Mouse (Mus musculus): Measurements from ENCODE around the gene BC107364. TPM values are rescaled to one million over a fixed set of nuclear protein-coding genes. Genes with fewer than 3 reads are reported as not detected.
"Not testable (repeated sequence)": the region's sequence is repeated elsewhere in the genome, so short reads cannot be mapped to it uniquely, and the experiment has no call there.

BC107364 gene
- not detected for total RNA-seq (2022)

GRCm38 (mm10) chr3:96452262-96452661 is at the start of gene BC107364:
TSS of gene BC107364 (minus strand) at chr3:96452306.
- DNase-seq (ENCODE audit: low spot score), result not testable (repeated sequence)

GRCm38 (mm10) chr3:96501391-96502115 is 49.4 kb upstream of the BC107364 start:
- peak; percentile 92 for DNase-seq (ENCODE audit: low spot score)

- peak; percentile 96 for DNase-seq (ENCODE audit: low spot score)
Measured at GRCm38 (mm10) chr3:96500691-96501265, 48.7 kb upstream of the BC107364 start.

- peak; percentile 98 for DNase-seq (ENCODE audit: low spot score)
Measured at GRCm38 (mm10) chr3:96500289-96500621, 48.1 kb upstream of the BC107364 start.

- peak; percentile 89 for DNase-seq (ENCODE audit: low spot score)
Measured at GRCm38 (mm10) chr3:96499481-96500288, 47.6 kb upstream of the BC107364 start.

GRCm38 (mm10) chr3:96498476-96499245 is 46.6 kb upstream of the BC107364 start:
- DNase-seq (ENCODE audit: low spot score), result no peak

GRCm38 (mm10) chr3:96497451-96498028 is 45.4 kb upstream of the BC107364 start:
- peak; percentile 86 for DNase-seq (ENCODE audit: low spot score)

- DNase-seq (ENCODE audit: low spot score), result not testable (repeated sequence)
Measured at GRCm38 (mm10) chr3:96496620-96497275, 44.6 kb upstream of the BC107364 start.

GRCm38 (mm10) chr3:96496216-96496615 is 44.1 kb upstream of the BC107364 start:
- no peak for DNase-seq (ENCODE audit: low spot score)

GRCm38 (mm10) chr3:96495490-96496210 is 43.5 kb upstream of the BC107364 start:
- DNase-seq (ENCODE audit: low spot score), result no peak

GRCm38 (mm10) chr3:96494912-96495311 is 42.8 kb upstream of the BC107364 start:
- no peak for DNase-seq (ENCODE audit: low spot score)

GRCm38 (mm10) chr3:96494456-96494855 is 42.4 kb upstream of the BC107364 start:
- not testable (repeated sequence) for DNase-seq (ENCODE audit: low spot score)

GRCm38 (mm10) chr3:96489636-96490035 is 37.5 kb upstream of the BC107364 start:
- DNase-seq (ENCODE audit: low spot score), result not testable (repeated sequence)

GRCm38 (mm10) chr3:96488907-96489629 is 37.0 kb upstream of the BC107364 start:
- not testable (repeated sequence) for DNase-seq (ENCODE audit: low spot score)

- DNase-seq (ENCODE audit: low spot score), result not testable (repeated sequence)
Measured at GRCm38 (mm10) chr3:96488290-96488906, 36.3 kb upstream of the BC107364 start.

- DNase-seq (ENCODE audit: low spot score), result peak; percentile 43
Measured at GRCm38 (mm10) chr3:96487596-96488289, 35.6 kb upstream of the BC107364 start.

- DNase-seq (ENCODE audit: low spot score), result not testable (repeated sequence)
Measured at GRCm38 (mm10) chr3:96486828-96487559, 34.9 kb upstream of the BC107364 start.

All from heart, adult 8-10 months (tissue).